Mouse (Mus musculus) spleen, postnatal 14 days (tissue): ENCODE data around the gene Ptprm.

Experiments
- DNase-seq, 2 experiments: peaks; one replicate each; pipeline ENCODE4 v3.0.0; 2021 to 2022; ENCODE audit warnings: low spot score in 2 of 2

The Ptprm gene

GRCm38 (mm10) chr17:67138981-67139380 is 215.3 kb downstream of the Ptprm start:
- no peak for DNase-seq

DNA sequence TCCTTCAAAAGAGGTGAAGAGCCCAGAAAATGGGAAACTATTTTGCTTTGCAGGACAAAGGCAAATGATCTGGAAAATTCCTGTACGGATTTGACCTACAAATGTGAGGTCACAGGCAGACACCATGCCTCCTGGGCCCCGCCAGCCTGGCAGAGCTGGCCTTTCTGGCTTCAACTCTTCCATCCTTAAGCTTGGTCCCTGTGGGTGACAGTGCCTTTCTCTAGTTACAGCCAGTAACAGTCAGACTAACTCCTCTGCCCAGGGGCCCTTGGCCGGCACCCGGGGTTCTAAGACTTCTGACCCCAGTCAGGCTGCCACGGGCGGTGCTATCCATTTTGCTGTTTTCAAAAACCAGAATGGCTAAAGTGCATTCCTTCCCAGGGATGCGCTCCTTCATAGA is 217.4 kb downstream of the Ptprm start:
- DNase-seq, result no peak

GRCm38 (mm10) chr17:67136421-67136820 is 217.8 kb downstream of the Ptprm start:
- no peak for DNase-seq

- DNase-seq, result no peak
These were observed 220.0 kb downstream of the Ptprm start for GRCm38 (mm10) chr17:67134235-67134634.

DNA sequence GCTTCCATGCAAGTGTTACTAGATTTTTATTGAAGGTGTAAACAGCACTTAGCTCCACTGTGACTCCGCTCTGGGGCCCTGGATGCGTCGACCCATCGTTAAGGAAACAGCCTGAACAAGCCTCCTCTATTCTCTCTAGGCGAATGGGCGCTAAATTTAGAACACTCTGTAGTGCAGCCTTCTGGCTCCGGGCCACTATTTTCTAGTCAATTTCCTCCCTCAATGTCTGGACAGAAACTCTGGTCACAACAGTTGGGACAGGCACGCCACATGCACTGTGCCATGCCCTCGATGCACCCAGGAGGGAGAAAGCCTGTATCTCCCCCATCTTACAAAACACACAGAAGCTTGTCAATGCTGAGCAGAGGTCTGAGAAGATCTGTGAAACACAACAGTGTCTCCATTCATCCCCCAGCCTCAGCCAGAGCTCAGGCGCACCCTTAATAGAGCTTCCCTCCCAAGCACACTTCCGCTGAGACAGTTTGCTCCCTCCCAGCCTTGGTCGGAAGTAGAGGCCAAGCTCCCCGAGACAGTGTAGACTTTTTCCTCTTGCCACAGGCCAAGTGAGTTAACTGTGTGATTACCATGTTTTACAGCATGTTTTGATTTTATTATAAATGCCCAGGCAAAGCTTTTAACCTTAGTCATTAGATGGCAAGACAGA is 220.7 kb downstream of the Ptprm start:
- no peak for DNase-seq

- no peak for DNase-seq
These were observed 221.2 kb downstream of the Ptprm start for GRCm38 (mm10) chr17:67133026-67133425.

DNA sequence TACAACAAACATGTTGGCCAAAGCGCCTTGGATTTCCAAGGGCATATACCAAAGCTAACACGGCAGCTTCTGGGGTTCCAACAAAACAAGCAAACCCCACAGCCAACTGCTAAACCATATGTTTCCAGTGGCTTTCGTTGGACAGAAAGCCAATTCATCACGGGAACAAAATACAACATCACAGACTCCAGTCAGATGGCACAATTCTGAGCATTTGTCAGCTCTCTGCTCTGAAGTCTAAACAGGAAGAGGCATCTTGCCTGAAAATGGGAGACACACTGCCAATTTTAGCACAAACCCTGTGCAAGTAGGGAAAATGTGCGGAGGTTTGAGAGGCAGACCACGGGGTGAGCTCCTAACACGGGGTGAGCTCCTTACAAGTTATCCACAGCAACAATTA is 226.7 kb downstream of the Ptprm start:
- no peak for DNase-seq

DNA sequence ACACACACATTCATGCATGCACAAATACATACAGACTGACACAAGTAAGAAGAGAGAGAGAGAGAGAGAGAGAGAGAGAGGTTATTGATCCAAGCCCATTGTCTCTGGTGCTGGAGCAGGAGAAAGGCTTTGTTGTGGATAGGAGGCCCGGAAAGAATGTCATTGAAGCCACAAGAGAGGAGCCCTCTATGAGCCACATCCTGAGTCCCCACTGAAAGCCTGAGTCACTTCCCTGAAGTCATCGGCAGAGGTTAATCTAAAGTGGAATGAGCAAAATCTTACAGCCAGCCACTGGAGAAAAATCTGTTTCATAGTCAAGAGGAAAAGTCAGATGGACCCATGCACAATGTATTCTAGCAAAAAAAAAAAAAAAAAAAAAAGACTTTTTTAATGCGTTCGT is 228.7 kb downstream of the Ptprm start:
- DNase-seq, result no peak

GRCm38 (mm10) chr17:67124294-67124693 is 230.0 kb downstream of the Ptprm start:
- DNase-seq, result no peak

GRCm38 (mm10) chr17:67123722-67124121 is 230.5 kb downstream of the Ptprm start:
- no peak for DNase-seq

- DNase-seq, result no peak
These were observed 233.4 kb downstream of the Ptprm start for GRCm38 (mm10) chr17:67120863-67121262.

DNA sequence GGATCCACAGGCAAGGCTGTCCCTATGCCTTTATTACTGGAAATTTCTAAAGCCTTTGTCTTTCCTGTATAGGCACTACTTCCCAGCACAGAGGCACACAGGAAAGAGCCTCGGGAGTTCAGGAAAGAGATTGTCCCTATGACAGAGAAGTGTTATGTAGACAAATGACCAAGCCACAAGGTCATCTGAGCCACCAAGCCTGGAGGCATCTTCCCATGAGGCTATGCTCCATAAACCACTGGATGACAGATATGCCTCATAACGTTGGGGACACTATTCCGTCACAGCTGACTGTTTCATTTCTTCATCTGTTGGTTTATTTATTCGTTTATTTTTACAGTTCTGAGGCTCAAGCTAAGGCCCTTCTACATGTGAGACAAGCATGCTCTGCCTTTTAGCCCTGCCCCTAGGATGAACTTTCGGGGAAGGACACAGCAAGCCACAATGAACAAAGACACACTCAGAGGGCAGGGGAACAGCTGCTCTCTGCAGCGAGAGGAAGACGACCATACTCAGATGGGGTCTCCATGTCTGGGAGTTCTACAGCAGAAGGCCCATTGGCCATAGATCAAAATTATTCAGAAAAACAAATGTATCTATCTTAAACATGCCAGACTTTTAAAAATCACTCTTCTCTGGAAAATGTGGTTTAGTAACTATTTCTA is 235.4 kb downstream of the Ptprm start:
- no peak for DNase-seq

- DNase-seq, result no peak
These were observed 239.4 kb downstream of the Ptprm start for GRCm38 (mm10) chr17:67114842-67115241.

- DNase-seq, result no peak
These were observed 241.6 kb downstream of the Ptprm start for GRCm38 (mm10) chr17:67112679-67113078.

GRCm38 (mm10) chr17:67106176-67106575 is 248.1 kb downstream of the Ptprm start:
- no peak for DNase-seq

- DNase-seq, result no peak
These were observed 252.2 kb downstream of the Ptprm start for GRCm38 (mm10) chr17:67102051-67102450.

- no peak for DNase-seq
These were observed 263.3 kb downstream of the Ptprm start for GRCm38 (mm10) chr17:67090997-67091396.

DNA sequence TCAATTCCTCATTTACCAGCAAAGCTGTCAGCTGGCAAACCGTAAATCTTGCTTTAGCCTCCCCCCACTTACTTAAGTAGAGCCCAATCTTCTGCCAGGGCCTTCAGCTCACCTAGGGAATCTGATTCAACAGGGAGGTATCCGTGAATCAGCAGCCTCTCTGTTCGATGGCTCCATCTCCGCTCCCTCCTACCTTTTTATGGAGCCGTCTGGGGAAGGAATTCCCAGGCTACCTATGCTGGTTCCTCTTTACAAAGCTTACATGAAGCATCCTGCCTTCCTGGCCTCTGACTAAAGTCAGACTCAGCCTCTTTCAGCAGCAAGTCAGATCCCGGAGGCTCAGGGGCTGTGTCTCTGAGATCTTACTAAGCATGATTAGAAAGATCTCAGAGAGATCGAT is 264.1 kb downstream of the Ptprm start:
- no peak for DNase-seq

DNA sequence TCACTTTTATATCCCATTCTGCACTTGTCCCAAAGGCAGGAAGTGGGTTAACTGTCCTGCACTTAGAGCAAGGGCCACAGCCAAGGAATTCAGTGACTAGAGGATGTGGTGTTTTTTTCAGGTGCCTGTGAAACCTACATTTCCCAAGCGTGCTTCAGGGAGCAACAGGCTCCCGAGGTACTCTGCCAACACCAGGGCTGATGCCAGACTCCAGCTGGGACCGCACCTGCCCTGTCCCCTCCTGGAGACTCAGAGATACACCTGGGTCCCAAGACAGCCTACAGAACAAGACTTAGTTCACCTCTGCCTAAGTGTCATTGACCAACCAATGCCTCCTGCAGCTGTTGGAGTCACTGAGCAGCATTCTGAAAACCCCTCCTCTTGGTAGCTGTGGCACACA is 264.6 kb downstream of the Ptprm start:
- DNase-seq, result no peak

GRCm38 (mm10) chr17:67087585-67087984 is 266.7 kb downstream of the Ptprm start:
- no peak for DNase-seq

DNA sequence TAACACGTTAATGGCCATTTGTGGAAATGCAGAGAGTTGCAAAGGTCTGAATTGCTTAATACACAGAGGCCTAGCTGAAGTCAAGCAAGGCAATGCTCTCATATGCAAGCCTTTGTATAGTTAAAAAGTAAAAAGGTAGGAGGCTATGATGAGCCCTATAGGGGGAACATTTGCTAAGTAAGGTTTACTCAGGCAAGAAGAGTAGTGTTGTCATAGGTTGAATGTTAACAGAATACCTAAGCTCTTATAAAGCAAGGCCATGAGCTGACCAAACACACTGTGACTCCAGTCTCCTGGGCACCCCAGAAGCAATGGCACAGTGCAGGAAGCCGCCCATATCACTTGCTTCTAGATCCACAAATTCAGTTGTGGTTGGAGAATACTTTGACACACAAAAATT is 267.4 kb downstream of the Ptprm start:
- no peak for DNase-seq

- DNase-seq, result no peak
These were observed 269.8 kb downstream of the Ptprm start for GRCm38 (mm10) chr17:67084501-67084900.

- DNase-seq, result no peak
These were observed 270.2 kb downstream of the Ptprm start for GRCm38 (mm10) chr17:67084093-67084492.

DNA sequence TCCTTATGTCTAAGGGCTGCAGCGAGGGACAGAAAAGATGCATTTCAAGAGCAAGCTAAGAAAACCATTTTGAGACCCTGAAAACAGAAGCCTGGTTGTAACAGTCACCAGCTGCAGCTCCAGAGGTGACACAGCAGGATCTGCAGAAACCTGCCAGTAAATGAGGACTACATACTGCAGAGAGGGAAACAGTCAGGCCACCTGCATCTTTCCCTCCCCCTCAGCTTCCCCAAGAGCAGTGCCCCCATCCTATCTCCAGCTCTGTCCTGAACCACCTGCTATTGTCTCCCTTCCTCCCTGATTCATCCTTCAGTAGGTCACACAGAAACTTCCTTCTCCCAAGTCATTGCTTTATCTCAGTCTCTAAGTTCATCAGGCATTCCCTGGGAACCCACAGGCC is 274.7 kb downstream of the Ptprm start:
- no peak for DNase-seq
